Mouse (Mus musculus) gastrocnemius, postnatal 36 days (tissue): Measurements from ENCODE around the gene Plxnc1. TPM values are rescaled to one million over a fixed set of nuclear protein-coding genes. Genes with fewer than 3 reads are reported as not detected.

Source experiments
- DNase-seq, 2 experiments: peaks; one replicate each; pipeline ENCODE4 v3.0.0; 2022
- intact Hi-C: fragments of 180-260 bp; cut with DNase I; formaldehyde crosslinking; loops from one replicate; pipeline ENCODE4 v1.15.1; 2025
- total RNA-seq, 2 experiments: library from RNA; stranded (reverse); gene quantifications; 2 replicates each; pipeline ENCODE4 v1.2.3; 2021

Gene Plxnc1
- total RNA-seq, 2 experiments from 2014 or later, result 0.56 to 0.62 TPM

DNA sequence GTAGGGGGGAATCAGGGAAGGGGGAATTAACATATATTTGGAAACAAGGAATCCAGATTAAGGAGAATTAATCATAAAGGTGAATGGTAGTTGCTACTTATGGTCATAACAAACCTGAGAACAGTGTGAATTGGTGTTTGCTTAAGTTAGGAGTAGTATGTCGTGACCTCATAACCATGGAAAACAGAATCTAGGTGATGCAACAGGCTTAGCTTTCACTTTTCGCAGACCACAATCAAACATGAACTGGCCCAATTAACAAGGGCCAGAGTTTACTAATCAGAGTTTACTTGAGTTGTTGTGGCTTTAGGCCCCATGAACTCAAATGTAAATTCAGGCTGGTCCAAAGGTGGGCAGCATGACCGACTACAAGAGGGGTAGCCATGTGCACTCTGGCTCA is 150.7 kb downstream of the Plxnc1 start:
- no peak for DNase-seq
- intact Hi-C loops, result no loop called here

GRCm38 (mm10) chr10:94789205-94789604 is 155.4 kb downstream of the Plxnc1 start:
- DNase-seq, result no peak

GRCm38 (mm10) chr10:94780618-94781262 is 163.9 kb downstream of the Plxnc1 start:
- no peak for DNase-seq
- intact Hi-C loops, result no loop called here

More at GRCm38 (mm10) chr10:94789205-94789604, 155.4 kb downstream of the Plxnc1 start:
- intact Hi-C loops, result no loop called here

GRCm38 (mm10) chr10:94779319-94779718 is 165.3 kb downstream of the Plxnc1 start:
- no peak for DNase-seq
- intact Hi-C loops, result loop anchor here (10.0 kb wide), 1 partner anchor 155 kb away; no protein-coding TSS in a partner anchor

DNA sequence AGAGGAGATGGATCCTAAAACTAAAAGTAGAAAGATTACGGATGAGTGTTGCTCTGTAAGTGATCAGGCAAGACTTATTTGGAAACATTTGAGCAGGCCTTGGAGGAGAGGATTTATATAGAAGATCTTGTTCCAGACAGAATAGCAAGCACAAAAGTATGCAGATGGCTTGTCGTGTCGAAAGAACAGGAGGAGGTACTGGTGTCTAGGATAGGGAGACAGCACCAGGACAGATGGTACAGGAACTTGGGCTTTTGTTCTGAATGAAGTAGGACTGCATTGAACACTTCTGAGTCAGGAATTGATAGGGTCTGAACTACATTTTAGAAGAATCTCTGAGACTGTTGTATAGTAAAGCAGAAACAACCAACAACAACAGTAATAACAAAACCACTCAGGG is 167.1 kb downstream of the Plxnc1 start:
- intact Hi-C loops, result loop anchor here (10.0 kb wide), 1 partner anchor 153 kb away; no protein-coding TSS in a partner anchor

DNA sequence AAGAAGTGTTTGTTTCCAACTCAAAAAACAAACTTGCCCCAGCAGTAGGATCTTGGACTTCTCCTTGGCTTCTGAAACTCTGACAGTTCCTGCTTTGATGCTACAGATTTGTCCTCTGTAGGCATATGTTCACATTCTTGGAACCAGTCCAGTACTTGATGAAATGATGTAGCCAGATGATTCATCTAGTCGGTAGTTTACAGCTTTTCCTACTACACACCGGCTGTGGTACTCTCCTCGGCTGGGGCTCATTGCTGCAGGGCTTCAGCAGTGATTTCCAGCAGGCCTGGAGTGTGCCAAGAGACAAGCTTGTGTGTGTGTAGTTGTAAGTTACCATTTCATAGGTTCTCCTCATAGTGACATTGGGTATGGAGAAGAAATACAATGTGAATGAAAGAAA is 173.1 kb downstream of the Plxnc1 start:
- intact Hi-C loops, result loop anchor here (10.0 kb wide), 1 partner anchor 147 kb away; no protein-coding TSS in a partner anchor

More for the DNA sequence above, 167.1 kb downstream of the Plxnc1 start:
- no peak for DNase-seq

DNA sequence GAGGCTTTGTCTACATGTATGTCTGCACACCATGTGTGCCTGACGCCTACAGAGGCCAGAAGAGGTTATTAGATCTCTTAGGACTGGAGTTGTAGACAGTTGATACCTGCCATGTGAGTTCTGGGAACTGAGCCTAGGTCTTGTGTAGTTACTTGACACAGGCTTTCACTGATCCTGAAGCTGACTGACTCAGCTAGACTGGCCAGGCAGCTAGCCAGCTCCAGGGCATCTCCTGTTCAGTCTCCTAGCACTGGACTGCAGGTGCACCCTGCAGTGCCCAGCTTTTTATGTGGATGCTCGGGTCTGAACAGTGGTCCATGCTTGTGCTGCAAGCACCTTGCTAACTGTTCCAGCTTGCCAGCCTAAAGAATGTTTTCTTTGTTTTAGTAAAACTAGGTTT is 197.6 kb downstream of the Plxnc1 start:
- intact Hi-C loops, result no loop called here
- peak; percentile 21 to 50 for DNase-seq

More for the DNA sequence above, 173.1 kb downstream of the Plxnc1 start:
- DNase-seq, result no peak

GRCm38 (mm10) chr10:94741459-94741858 is 203.2 kb downstream of the Plxnc1 start:
- no peak for DNase-seq
- intact Hi-C loops, result no loop called here
